Mouse (Mus musculus) megakaryocyte-erythroid progenitor cell, adult 5-6 weeks (primary cell): Measurements from ENCODE around the gene Mgea5. TPM values are rescaled to one million over a fixed set of nuclear protein-coding genes. Genes with fewer than 3 reads are reported as not detected.

Experiments used
- ATAC-seq: replicated peaks from 2 replicates; pipeline ENCODE4 v1.8.0; 2016; ENCODE audit warnings: mild to moderate bottlenecking, inconsistent platforms; ENCODE audit not compliant: severe bottlenecking, poor library complexity, low FRiP score, low TSS enrichment
- total RNA-seq, 2 experiments: library from RNA; stranded (forward) in 1 of 2; stranded (reverse) in 1 of 2; fragments of 200-1000, 215-1000 nt in 1 of 2; fragments of >200 nt in 1 of 2; fragmentation: Nextera tagmentation in 1 of 2; gene quantifications; 2 replicates each; pipeline ENCODE4 v1.2.3; 2014 to 2017

The Mgea5 gene
- total RNA-seq, 2 experiments from 2014 or later, result 75.0 to 117 TPM

DNA sequence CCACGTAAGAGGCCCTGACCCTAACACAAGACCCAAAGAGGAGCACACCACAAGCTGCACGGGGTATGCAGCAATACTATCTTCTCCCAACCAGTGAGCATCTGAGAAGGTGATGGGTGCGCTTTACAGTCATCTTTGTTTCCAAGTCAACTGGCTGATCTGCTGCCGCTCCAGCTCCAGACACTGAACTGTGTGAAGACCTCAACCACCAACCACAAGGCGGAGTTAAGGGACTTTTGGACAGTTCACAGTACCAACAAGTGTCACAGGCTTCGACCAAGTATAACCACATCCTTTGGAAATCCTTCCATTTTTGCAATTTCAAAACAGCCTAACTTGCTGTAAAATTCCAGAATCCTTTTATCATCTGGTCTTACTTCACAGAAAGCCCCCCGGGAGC lies 31.8 kb downstream of the Mgea5 start:
- no peak for ATAC-seq

DNA sequence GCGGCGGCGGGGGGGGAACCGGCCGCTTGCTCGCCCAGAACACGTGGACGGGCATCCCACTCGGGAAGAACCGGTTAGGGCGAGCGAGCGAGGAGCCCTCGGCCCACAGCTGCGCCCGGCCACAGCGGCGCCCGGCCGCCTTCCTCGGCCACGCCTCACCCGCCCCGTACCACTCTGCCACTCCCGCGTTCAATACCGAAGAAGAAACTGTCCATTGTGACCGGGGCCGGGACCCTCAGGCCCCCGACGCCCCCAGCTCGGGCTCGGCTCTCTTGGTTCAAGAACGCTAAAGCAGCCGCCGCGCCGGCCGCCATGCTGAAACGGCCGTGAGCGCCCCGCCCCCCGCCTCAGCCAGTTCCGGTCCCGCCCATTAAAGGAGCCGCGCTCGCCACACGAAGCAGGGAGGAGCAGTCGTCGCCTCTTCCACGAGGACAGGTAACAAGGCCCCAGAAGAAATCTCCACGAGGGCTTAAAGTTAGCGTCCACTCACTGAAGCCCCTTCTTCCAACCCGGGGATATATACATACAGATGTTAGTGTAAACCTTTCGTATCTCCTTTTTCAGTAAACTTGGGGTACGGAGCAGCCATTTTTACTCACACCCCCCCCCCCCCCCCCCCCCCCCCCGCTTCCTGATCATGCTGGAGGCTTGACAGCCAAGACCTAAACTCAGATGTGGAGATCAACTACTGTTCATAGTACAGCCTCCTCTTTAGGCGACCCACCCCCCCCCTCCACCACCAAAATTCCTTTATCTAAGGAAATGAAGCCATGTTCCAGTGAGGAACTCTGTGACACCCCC lies 34.2 kb downstream of the Mgea5 start, which contains the start of gene Npm3:
Gene Npm3 (minus strand): TSS at position 349 of the 801 bp plus-strand sequence.
- ATAC-seq, result peak; percentile 65

DNA sequence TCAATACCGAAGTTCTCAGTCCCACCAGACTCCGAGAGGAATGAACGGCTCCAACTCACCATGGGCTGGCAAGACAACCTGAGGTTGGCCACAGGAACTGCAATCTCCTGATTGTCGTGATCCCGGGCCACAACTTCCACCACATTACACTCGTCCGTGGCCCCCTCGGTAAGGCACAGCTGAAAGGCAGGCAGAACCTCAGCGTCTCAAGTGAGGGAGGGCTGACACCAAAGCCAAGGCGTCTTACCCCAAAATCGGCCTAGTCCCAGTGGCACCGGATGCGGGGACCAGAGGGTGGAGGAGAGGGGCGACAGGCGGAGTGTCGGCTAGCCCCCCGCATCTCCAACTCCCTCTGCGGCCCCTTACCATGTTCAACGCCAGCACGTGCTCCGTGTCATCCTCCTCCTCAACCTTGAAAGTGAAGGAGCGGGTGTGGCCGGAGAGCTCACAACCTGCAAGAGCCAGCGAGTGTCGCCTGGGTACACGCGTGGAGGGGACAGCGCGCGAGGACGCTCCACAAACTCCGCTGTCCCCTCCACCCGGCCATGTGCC lies 34.9 kb downstream of the Mgea5 start:
- ATAC-seq, result peak; percentile 28

DNA sequence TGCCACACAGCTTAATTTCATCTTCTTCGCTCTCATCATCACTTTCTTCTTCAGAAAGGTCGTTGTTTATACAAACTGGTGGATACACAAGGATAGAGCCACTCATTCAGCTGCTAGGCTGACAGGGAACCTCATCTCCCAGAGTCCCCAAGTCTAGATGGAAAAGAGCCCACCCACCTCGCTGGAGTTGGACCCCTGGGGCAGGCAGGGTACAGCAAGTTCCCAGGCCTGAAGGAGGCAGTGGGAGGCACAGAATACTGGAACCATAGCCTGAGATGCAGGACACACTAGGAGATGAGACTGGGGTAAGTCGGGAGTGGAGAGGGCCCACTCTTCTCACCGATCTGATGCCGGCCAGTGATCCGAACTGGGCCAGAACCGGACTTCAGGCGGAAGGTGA lies 35.4 kb downstream of the Mgea5 start:
- ATAC-seq, result no peak

DNA sequence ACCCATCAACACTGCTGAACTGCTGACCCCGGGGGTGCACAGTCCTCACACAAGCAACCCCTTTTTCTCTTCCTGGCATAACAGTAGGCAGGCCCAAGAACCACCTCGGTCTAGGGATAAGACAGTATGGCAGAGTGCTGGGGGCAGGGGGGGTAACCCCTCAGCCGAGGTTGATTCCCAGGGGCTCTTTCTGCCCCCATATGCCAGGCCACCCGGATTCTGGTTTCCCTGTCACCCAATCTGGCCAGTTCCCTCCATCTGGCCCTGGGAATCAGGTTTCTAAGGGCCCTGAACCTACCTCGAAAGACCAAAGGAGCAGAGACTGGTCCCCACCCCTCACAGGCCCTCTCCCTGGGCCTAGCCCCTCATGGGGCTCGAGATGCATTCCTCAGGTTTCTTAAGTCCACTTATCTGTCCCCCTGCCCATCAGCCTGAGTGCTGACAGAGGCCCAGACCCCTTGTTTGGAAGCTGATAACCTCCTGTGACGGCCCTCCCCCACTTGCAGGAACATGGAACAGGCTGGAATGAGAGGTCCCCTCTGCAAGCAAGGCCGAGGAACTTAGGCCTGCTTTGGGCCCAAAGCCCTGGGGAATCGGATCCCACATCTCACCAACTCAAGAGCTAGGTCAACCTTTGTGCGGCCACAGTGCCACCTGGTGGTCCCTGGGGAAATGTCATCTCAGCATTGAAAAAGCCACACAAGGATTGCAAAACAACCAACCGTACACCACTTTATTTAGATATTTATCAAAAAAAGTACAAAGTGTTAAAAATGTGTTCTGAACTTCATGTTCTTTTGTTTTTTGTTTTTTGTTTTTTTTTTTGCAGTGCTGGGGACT lies 36.4 kb downstream of the Mgea5 start:
- ATAC-seq, result peak; percentile 40; the same call in 1 of the 2 replicates

DNA sequence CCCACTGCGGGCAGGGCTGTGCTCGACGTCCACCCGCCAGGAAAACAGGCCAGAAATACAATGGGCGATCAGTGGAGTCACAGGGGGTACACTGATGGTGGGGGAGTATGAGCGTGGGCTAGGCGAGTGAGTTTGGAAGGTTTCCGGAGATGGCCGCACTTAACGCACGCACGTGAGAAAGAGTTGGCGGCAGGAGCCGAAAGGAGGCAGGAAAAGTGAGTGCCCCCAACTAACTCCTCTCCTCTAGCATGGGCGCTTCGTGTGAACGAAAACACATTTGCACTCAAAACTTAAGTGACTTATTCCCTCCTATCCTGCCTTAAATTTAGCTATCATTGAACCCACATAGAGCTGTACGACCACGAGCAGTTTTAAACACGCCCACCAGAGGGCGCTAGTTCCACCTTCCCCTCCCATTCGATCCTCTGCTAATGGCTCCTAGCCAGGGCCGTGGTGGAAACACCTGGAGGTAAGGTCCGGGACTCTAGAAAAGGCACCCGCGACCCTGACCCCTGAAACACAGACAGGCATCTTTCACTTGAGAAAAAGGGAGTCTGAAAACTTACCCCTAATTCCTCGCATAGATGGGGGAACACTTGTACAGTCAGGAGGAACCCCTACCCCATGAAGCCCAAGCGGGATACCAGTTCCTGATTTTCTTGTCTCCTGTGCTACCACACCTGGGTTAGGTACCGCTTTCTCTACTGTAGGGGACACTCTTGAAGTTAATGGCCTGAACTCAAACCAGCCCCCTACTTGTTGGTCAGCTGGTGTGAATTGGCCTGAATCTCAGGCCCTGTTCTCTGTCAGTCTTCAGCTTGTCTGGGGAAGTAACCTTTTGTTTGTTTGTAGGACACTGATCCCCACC lies 37.2 kb downstream of the Mgea5 start:
- ATAC-seq, result peak; percentile 35

DNA sequence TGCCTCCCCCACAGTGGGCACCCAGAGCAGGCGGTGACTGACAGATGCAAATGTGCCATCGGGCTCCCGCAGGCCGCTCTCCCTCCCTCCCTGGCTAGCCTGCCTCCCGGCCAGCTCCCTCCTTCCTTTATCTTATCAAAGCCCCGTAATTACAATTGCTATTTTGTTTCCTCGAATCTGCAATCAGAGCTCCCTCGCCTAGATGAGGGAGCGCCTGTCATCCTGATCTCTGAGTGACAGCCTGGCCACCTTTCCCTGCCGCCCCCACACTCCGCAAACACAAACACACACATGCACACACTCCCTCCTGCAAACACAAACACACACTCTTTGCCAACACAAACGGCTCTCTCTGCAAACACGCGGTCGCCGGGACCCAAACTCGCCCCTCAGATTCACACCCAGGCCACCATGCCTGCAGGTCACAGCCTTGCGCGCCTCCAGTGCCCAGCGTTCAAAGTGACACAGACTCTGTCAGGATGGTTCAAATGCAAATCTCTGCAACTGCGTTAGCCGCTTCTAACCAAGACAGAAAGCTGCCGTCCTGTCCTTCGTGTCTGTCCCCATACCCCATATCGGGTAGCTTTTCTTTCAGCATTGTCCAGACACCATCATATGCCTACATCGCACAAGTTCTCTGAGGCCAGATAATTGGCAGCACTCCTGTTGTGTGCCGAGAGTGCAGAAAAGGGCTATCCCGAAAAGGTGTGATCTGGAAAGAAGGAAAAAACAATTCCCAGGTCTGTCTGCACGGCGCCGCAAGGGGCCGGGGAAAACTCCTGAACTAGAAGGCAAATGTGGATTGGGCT lies 38.1 kb downstream of the Mgea5 start:
- no peak for ATAC-seq

DNA sequence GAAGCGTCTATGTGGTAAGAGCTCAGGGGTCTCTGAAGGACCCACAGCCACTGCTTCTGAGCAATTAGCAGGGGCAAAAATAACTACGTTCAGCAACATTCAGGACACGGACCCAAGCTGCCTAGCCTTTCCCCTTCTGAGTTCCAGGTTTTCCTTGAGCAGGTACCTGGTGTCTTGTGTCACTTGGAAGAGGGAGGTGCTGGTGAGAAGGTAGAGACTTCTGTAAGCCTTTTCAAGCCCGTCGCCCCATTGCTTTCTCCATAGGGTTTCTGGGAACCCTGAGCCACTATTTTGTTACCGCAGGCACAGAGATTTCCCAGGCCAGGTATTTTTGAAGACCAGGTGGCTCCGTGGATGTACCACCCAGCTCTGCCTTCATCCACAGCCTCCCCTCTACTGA lies 40.0 kb downstream of the Mgea5 start:
- no peak for ATAC-seq

DNA sequence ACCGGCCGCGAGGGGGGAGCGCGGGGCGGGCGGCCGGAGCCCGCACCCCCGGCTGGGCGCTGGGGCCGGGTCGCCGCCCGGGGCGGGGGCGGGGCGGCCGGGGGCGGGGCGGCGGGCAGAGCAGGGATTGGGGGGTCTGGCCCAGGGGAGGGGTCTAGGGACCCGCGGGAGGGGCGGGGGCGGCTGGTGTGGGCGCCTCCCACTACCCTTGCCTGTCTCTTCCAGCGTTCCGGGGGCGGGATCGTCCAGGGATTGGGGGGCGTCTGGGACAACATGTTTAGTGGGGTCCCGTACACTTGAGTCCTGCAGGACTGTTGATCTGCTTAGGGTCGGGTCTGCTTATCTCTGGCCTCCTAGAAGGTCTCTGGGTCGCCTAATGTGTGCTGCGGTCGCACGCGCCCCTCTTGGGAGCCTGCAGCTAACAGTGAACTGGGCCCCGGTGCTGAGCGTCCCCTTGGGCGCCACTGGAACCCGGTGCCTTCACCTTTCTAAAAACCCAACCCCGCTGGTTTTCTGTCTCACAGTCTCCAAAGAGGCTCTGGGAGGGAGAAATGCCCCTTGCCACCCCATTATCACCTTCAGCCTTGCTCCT lies 40.6 kb downstream of the Mgea5 start:
- ATAC-seq, result no peak

DNA sequence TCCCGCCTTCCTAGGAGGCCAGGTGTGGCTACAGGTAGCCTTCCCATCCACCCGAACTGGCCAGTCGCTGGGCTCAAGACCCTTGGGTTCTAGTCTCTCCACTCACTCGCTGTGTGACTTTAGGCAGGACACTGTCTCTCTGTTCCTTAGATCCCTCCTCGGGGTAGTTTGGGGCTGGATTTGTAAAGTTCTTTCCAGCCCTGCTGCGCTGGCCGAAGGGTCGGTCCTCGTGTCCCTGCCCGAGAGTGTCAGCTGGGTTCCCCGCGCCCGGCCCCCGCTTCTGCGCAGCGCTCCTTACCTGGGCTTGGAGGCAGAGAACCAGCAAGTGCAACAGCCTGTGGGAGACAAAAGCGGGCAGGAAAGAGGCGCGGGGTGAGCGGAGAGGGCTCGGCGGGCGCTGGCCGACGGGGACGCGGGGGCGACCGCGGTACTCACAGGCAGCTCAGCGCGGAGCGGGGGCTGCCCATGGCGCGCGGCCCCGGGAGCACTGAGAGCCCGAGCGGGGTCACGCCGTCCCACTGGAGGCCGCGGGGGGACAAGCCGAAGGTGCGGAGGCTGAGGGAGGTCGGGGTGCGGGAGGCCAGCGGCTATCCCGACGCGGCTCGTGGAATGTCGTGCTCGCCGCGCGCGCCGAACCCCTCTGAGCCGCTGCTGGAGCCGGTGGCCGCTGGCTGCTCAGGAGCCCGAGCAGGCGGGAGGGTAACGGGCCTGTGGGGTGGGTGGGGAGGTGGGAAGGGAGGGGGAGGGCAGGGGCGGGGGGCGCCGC lies 41.2 kb downstream of the Mgea5 start, which contains the start of gene Fgf8:
Gene Fgf8 (minus strand): TSS at position 698 of the 766 bp plus-strand sequence.
- ATAC-seq, result no peak

DNA sequence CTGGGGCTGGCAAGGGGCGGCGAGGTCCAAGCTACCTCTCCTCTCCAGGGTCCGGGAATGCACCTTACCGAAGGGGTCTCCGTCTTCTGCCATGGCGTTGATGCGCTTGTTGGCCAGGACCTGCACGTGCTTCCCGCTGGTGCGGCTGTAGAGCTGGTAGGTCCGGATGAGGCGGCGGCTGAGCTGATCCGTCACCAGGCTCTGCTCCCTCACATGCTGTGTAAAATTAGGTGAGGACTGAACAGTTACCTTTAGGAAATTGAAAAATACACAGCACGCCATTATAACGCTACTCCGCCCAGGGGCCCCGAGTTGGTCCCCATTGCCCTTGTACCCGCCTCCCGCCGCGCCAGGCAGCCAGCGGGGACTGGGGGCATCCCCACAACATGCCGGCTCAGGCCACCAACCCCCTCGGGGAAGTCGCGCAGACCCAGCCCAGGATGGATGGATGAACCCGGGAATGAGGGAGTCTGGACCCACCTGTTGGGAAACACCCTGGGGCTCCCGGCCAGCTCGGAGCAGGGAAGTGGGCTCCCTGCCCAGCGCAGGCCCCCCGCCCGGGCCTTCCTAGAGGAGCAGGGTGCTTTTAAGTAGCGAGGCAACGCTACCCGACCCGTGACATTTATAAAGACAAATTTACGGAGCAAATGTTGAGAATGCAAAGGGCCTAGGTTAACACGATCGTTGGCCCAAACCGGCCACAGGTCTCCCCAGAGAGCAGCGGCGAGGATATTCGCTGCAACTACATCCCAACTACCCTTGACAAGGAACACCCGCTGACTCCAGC lies 42.0 kb downstream of the Mgea5 start:
- ATAC-seq, result no peak

DNA sequence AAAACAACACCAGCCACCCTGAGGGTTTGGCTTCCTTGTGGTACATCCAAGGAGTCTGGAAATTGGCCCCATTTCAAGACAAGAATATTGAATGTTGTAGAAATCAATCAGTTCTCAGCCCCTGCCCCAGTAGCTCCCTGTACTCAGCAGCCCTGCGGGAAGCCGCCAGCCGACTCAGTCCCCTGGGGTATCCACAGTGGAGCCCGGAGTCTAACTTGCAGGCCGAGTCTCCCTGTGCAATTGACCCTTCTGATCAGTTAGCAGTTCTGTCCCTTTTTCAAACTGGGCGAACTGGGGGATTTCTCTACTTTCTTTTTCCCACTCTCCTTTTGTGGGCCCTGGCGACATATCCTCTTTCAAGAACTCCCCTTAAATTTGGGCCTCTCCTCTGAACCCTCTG lies 42.8 kb downstream of the Mgea5 start:
- no peak for ATAC-seq

DNA sequence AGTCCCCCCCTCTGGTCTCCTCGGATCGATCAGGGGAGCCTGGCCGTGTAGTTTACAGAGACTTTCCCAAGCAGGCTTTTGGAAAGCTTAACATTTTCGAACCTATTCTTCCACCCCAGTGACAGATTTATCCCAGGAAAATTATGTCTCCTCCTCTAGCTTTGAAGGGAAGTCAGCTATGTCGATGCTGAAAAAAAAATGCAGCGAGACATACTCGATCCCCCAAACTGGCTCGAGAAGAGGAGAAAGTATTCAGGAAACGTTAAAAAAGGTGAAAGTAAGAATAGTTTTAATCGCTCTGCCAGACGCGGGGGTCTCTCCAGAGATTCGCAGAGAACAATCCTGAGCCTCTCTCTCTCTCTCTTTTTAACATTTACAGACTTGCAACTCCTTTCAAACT lies 43.4 kb downstream of the Mgea5 start:
- no peak for ATAC-seq

DNA sequence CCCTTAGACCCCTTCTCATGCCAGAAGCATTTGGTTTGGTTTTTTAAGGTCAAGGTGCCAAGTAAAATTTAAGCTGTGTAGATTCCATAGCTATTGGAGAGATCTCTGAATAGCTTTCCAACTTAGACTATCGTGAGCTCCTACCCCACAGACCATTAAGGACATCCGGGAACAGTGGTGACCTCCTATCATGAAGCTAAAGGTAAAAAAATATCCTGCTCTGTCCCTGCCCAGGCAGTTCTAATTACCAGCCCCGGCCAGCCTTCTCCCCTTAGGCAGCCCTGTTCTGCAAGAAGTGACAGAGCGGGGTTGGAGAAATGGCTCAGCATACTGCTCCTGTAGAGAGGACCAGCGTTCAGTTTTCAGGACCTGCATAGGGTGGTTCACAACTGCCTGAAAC lies 45.1 kb downstream of the Mgea5 start:
- ATAC-seq, result no peak

DNA sequence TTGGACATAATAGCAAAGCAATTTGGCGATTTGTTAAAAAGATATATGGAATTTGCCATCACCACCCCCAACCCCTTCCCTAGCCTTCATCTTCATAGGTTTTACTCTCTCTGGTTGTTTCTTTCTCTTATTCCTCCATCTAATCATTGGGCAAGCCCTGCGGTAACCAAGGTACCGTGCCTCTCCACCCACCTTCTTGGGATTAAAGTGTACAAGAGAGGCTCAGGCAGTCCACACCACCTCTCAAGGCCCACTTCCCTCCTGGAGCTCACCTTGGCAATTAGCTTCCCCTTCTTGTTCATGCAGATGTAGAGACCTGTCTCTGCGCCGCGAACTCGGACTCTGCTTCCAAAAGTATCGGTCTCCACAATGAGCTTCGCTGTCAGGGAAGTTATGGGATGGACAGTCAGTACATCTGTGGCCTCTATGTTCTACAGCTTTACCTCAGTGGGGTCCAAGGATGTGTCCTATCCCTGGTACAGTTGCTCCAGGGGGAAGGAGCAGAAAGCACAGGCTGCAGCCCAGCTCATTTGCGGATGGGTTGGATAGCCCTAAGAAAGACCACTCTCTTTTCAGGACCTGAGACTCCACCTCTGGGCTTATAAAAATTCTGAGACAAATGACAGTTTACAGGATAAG lies 45.7 kb downstream of the Mgea5 start:
- ATAC-seq, result no peak

DNA sequence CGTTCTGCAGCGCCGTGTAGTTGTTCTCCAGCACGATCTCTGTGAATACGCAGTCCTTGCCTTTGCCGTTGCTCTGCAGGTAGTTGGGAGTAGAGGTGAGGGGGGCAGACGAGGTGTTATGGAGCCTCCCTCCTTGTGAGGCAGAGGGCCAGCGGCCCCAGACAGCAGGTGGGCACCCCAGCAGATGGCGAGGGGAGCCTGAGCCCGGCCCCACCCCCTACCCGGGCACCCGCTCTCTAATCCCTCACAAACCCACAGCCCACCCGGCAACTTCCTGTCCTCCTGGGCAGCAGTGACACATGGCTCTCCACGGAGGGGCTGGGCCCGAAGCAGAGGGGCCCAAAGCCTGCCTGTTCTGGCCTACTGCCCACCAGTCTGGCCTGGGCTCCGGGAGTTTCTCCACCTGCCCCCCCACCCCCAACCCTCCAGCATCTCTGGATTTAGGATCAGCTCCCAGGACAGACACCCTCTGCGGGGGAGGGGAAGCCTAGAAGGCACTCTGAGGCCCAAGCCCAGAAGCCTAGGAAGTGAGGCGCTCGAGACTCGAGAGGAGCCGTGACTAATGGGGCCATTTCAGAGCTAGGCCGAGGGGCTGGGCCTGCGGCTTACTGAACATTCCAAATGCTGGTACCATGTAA lies 46.3 kb downstream of the Mgea5 start:
- no peak for ATAC-seq
